Mouse (Mus musculus) hindlimb bud, embryonic 11.5 days (tissue): ENCODE measurements around the gene Pnpla3.

Experiments used
- DNase-seq: peaks from one replicate; pipeline ENCODE4 v3.0.0-alpha.2; 2012; ENCODE audit warnings: low read depth, low spot score; ENCODE audit errors: extremely low spot score

Pnpla3 gene

GRCm38 (mm10) chr15:84216026-84216425, 48.4 kb downstream of the Pnpla3 start:
- no peak for DNase-seq

- no peak for DNase-seq
These were observed 48.9 kb downstream of the Pnpla3 start for GRCm38 (mm10) chr15:84216461-84217084.

GRCm38 (mm10) chr15:84217969-84218782, 50.5 kb downstream of the Pnpla3 start:
- DNase-seq: no peak

GRCm38 (mm10) chr15:84218783-84219271, 51.2 kb downstream of the Pnpla3 start:
- DNase-seq: no peak

- DNase-seq: no peak
These were observed 53.9 kb downstream of the Pnpla3 start for GRCm38 (mm10) chr15:84221539-84221938.

GRCm38 (mm10) chr15:84223423-84223822, 55.8 kb downstream of the Pnpla3 start:
- no peak for DNase-seq

GRCm38 (mm10) chr15:84224779-84225178, 57.1 kb downstream of the Pnpla3 start:
- DNase-seq: no peak

- no peak for DNase-seq
These were observed 59.3 kb downstream of the Pnpla3 start for GRCm38 (mm10) chr15:84226918-84227317.

GRCm38 (mm10) chr15:84230661-84231060, 63.0 kb downstream of the Pnpla3 start:
- DNase-seq: no peak

GRCm38 (mm10) chr15:84231113-84231712, 63.6 kb downstream of the Pnpla3 start:
- DNase-seq: no peak

- DNase-seq: no peak
These were observed 64.3 kb downstream of the Pnpla3 start, which contains the start of gene Parvb for GRCm38 (mm10) chr15:84231721-84232561. Parvb (plus strand) TSS chr15:84232043.

GRCm38 (mm10) chr15:84232609-84233008, 65.0 kb downstream of the Pnpla3 start:
- no peak for DNase-seq

GRCm38 (mm10) chr15:84234794-84235581, 67.4 kb downstream of the Pnpla3 start:
- no peak for DNase-seq

GRCm38 (mm10) chr15:84235646-84236045, 68.0 kb downstream of the Pnpla3 start:
- no peak for DNase-seq
